Mouse (Mus musculus) ES-E14 (cell line): ENCODE data around the gene Olfml1.

Experiments used
- MAFK ChIP-seq: IDR thresholded peaks from 2 replicates; pipeline ENCODE4 v1.6.1; 2014; ENCODE audit warnings: mild to moderate bottlenecking, low read depth, low read length, inconsistent platforms; ENCODE audit not compliant: insufficient read depth
- ZNF384 ChIP-seq: IDR thresholded peaks from 2 replicates; pipeline ENCODE4 v1.6.1; 2012; ENCODE audit warnings: low read depth, low read length, inconsistent platforms

GRCm38 (mm10) chr7:107596753-107597152, 29.5 kb downstream of the Olfml1 start:
- no peak for TF ChIP-seq ZNF384
- TF ChIP-seq MAFK, result no peak
